Mouse (Mus musculus): Measurements from ENCODE around the gene Zfp229.

- TF ChIP-seq POLR2A (IDR thresholded peaks at IDR 0.05; ENCODE audit: control insufficient read depth in 1 of 2, insufficient read depth in 1 of 2, low read depth in 1 of 2, low read length in 2 of 2, poor library complexity in 1 of 2) (no peak), ELF1 (IDR thresholded peaks at IDR 0.05; ENCODE audit: low read depth, low read length) (no peak), GATA1 (IDR thresholded peaks at IDR 0.05; ENCODE audit: low read depth, low read length) (no peak), CTCF (IDR thresholded peaks at IDR 0.05 in 2 of 3, conservative IDR thresholded peaks at IDR 0.05 in 1 of 3; ENCODE audit: control insufficient read depth in 1 of 3, insufficient read depth in 1 of 3, low read depth in 2 of 3, low read length in 3 of 3, poor library complexity in 1 of 3, severe bottlenecking in 1 of 3) (no peak), ZNF384 (IDR thresholded peaks at IDR 0.05; ENCODE audit: low read depth, low read length) (no peak), NELFE (IDR thresholded peaks at IDR 0.05; ENCODE audit: low read depth, low read length) (no peak), BHLHE40 (IDR thresholded peaks at IDR 0.05; ENCODE audit: borderline replicate concordance, low read depth, low read length) (no peak), EP300 (IDR thresholded peaks at IDR 0.05; ENCODE audit: low read depth in 1 of 2, low read length in 2 of 2) (no peak), TCF12 (IDR thresholded peaks at IDR 0.05; ENCODE audit: low read depth, low read length) (no peak), ZKSCAN1 (IDR thresholded peaks at IDR 0.05; ENCODE audit: low read depth, low read length) (no peak), USF1 (IDR thresholded peaks at IDR 0.05; ENCODE audit: low read depth, low read length) (no peak), ZMIZ1 (IDR thresholded peaks at IDR 0.05; ENCODE audit: low read depth, low read length) (no peak), GABPA (IDR thresholded peaks at IDR 0.05; ENCODE audit: low read depth, low read length) (no peak)
Measured at GRCm38 (mm10) chr17:21691560-21691959, 39.0 kb upstream of the Zfp229 start, which contains the start of gene Gm10226.

All from MEL (cell line).